Mouse (Mus musculus): ENCODE results near the gene D930048N14Rik. TPM values are rescaled to one million over a fixed set of nuclear protein-coding genes. Genes with fewer than 3 reads are reported as not detected.
A peak's percentile ranks its signal among the peaks of the same experiment; 100 is the strongest.
"Not testable (repeated sequence)": the region's sequence is repeated elsewhere in the genome, so short reads cannot be mapped to it uniquely, and the experiment has no call there.

The D930048N14Rik gene
- total RNA-seq, 2 experiments from 2014 or later = 0.26 to 0.33 TPM

DNA sequence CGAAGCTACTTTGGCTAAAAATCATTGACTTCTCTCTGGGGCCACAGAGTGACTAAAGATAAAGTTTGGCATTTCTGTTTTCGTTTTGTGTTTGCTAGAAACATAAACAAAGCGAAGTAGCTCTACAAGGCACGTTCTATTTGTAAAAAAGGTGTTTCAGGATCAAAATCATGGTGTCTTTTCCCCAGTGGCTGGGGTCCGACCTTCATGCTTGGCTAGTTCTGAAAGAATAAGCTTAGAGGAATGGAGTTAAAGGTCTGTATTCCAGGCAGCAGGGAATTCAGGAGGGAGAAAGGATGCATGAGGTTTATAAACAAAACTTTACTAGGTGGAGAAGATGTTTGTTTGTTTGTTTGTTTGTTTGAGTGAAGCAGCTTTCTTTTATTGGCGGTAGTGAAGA lies 38.6 kb downstream of the D930048N14Rik start:
- no peak for ATAC-seq (ENCODE audit: poor library complexity, severe bottlenecking)

GRCm38 (mm10) chr11:51690597-51690996 lies 39.8 kb downstream of the D930048N14Rik start:
- not testable (repeated sequence) for ATAC-seq (ENCODE audit: poor library complexity, severe bottlenecking)

- no peak for ATAC-seq (ENCODE audit: poor library complexity, severe bottlenecking)
These were observed 44.2 kb downstream of the D930048N14Rik start for GRCm38 (mm10) chr11:51694984-51695383.

- ATAC-seq (ENCODE audit: poor library complexity, severe bottlenecking) = no peak
These were observed 52.1 kb downstream of the D930048N14Rik start for GRCm38 (mm10) chr11:51702831-51703230.

DNA sequence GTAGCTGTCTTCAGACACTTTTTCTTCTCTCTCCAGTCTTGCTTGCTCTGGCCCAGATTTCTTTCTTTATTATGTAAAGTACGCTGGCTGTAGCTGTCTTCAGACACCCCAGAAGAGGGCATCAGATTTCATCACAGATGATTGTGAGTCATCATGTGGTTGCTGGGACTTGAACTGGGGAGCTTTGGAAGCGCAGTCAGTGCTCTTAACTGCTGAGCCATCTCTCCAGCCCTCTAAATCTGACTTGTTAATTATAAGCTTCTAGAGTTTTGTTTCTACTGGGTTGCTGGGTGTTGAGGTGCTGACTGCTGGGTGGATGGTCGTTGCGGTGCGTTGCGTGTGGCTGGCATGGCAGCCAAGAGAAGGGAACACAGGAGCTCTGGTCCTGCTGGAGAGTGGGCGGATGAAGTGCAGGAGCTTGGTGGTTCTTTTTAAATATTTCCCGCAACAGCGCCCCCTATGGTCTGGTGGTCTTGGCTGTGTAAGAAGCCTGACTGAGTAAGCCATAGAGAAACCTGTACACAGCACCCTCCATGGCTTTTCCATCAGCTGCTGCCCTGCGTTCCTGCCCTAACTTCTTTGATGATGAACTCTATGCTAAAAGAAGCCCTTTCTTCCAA lies 52.7 kb downstream of the D930048N14Rik start:
- 0 out of 2 replicates have a peak, but pooled peaks have one; percentile 33 for ATAC-seq (ENCODE audit: poor library complexity, severe bottlenecking)

GRCm38 (mm10) chr11:51706451-51706850 lies 55.7 kb downstream of the D930048N14Rik start:
- ATAC-seq (ENCODE audit: poor library complexity, severe bottlenecking) = no peak

GRCm38 (mm10) chr11:51707080-51707479 lies 56.3 kb downstream of the D930048N14Rik start:
- ATAC-seq (ENCODE audit: poor library complexity, severe bottlenecking) = no peak

Other genes starting within 250 kb of the D930048N14Rik start
- gene Phykpl, start 66.2 kb upstream of the D930048N14Rik start, total RNA-seq (2015) = 8.5 and 10.3 TPM in 2 replicates
- 5.8 and 9.0 TPM in 2 replicates for gene Phykpl, start 66.2 kb upstream of the D930048N14Rik start, total RNA-seq (2017)
- gene Hnrnpab, start 44.1 kb upstream of the D930048N14Rik start, total RNA-seq (2015) = 319 and 341 TPM in 2 replicates
- gene Hnrnpab, start 44.1 kb upstream of the D930048N14Rik start, total RNA-seq (2017) = 548 and 571 TPM in 2 replicates
- 45.3 and 50.5 TPM in 2 replicates for gene Nhp2, start 31.2 kb upstream of the D930048N14Rik start, total RNA-seq (2015)
- 38.1 and 52.6 TPM in 2 replicates for gene Nhp2, start 31.2 kb upstream of the D930048N14Rik start, total RNA-seq (2017)
- gene Rmnd5b, start 15.1 kb upstream of the D930048N14Rik start, total RNA-seq (2015) = 50.8 and 63.1 TPM in 2 replicates
- 19.2 and 35.5 TPM in 2 replicates for gene Rmnd5b, start 15.1 kb upstream of the D930048N14Rik start, total RNA-seq (2017)
- gene N4bp3, start 112 bp upstream of the D930048N14Rik start, total RNA-seq (2015) = 0.80 and 1.3 TPM in 2 replicates
- gene N4bp3, start 112 bp upstream of the D930048N14Rik start, total RNA-seq (2017) = 0.45 and 2.9 TPM in 2 replicates
- 25.9 and 30.3 TPM in 2 replicates for gene 0610009B22Rik, start 37.9 kb downstream of the D930048N14Rik start, total RNA-seq (2015)
- gene 0610009B22Rik, start 37.9 kb downstream of the D930048N14Rik start, total RNA-seq (2017) = 14.7 and 18.4 TPM in 2 replicates
- gene Sec24a, start 112.7 kb downstream of the D930048N14Rik start, total RNA-seq (2015) = 15.4 and 15.5 TPM in 2 replicates
- gene Sec24a, start 112.7 kb downstream of the D930048N14Rik start, total RNA-seq (2017) = 5.1 and 6.3 TPM in 2 replicates
- 103 and 111 TPM in 2 replicates for gene Sar1b, start 112.7 kb downstream of the D930048N14Rik start, total RNA-seq (2015)
- 47.7 and 53.2 TPM in 2 replicates for gene Sar1b, start 112.7 kb downstream of the D930048N14Rik start, total RNA-seq (2017)
- gene Jade2, start 206.7 kb downstream of the D930048N14Rik start, total RNA-seq (2015) = 1.9 and 2.1 TPM in 2 replicates
- gene Jade2, start 206.7 kb downstream of the D930048N14Rik start, total RNA-seq (2017) = 1.4 and 2.4 TPM in 2 replicates

Data from megakaryocyte, adult 5-6 weeks (primary cell).